Mouse (Mus musculus) intestine, postnatal 0 days (tissue): ENCODE measurements around the gene Tep1. TPM values are rescaled to one million over a fixed set of nuclear protein-coding genes. Genes with fewer than 3 reads are reported as not detected.
A peak's percentile ranks its signal among the peaks of the same experiment; 100 is the strongest.

Experiments used
- ATAC-seq: fragments of 200-750 bp; cut with Nextera tagmentation; 2 replicates; pipeline ENCODE4 v1.8.0; 2017; ENCODE audit warnings: mild to moderate bottlenecking, moderate TSS enrichment, moderate library complexity
- H3K27ac ChIP-seq: fragments of 300-500 bp; sonication (generic); 2 replicates; pipeline ENCODE4 v1.5.1; 2014; ENCODE audit warnings: mild to moderate bottlenecking, low read depth, low read length, moderate library complexity
- H3K27me3 ChIP-seq: fragments of 300-500 bp; sonication (generic); replicated peaks from 2 replicates; pipeline ENCODE4 v1.6.1; 2014; ENCODE audit warnings: low read length, mixed read lengths; ENCODE audit not compliant: control insufficient read depth, insufficient read depth
- H3K36me3 ChIP-seq: fragments of 300-500 bp; sonication (generic); 2 replicates; pipeline ENCODE4 v1.6.1; 2014; ENCODE audit warnings: mild to moderate bottlenecking, moderate library complexity; ENCODE audit not compliant: control insufficient read depth, insufficient read depth
- H3K4me1 ChIP-seq: fragments of 300-500 bp; sonication (generic); replicated peaks from 2 replicates; pipeline ENCODE4 v1.6.1; 2014; ENCODE audit warnings: antibody characterized with exemption, low read length, mixed read lengths; ENCODE audit not compliant: control insufficient read depth, insufficient read depth
- H3K4me2 ChIP-seq: fragments of 300-500 bp; sonication (generic); replicated peaks from 2 replicates; pipeline ENCODE4 v1.6.1; 2014; ENCODE audit warnings: low read depth, mild to moderate bottlenecking, moderate library complexity
- H3K4me3 ChIP-seq: fragments of 300-500 bp; sonication (generic); 2 replicates; pipeline ENCODE4 v1.5.1; 2014; ENCODE audit warnings: low read depth, low read length
- H3K9ac ChIP-seq: fragments of 300-500 bp; sonication (generic); 2 replicates; pipeline ENCODE4 v1.6.1; 2014; ENCODE audit warnings: mild to moderate bottlenecking, low read depth, low read length
- H3K9me3 ChIP-seq: fragments of 300-500 bp; sonication (generic); 2 replicates; pipeline ENCODE4 v1.6.1; 2016; ENCODE audit warnings: mixed run types; ENCODE audit not compliant: control insufficient read depth
- CTCF ChIP-seq: sonication (generic); IDR thresholded peaks from 2 replicates; pipeline ENCODE4 v1.5.1; 2016; ENCODE audit warnings: low read depth, mild to moderate bottlenecking, control low read depth, antibody characterized with exemption, moderate library complexity
- WGBS: fragments of 180-500 bp; shearing (Covaris S2); extraction: QIAGEN DNeasy Blood & Tissue Kit; methylation state at CpG from one replicate; pipeline ENCODE4 v1.1.7; 2014; 5-methylcytosine and 5-hydroxymethylcytosine counted together
- polyA plus RNA-seq: library from polyadenylated mRNA; unstranded; fragments of >200 nt; fragmentation: Nextera tagmentation; extraction: Ambion mirVana; gene quantifications from 2 replicates; pipeline ENCODE4 v1.2.1, GENCODE M21; 2015

Tep1 gene
- polyA plus RNA-seq, 1 experiment from 2014 or later: 23.7 TPM

DNA sequence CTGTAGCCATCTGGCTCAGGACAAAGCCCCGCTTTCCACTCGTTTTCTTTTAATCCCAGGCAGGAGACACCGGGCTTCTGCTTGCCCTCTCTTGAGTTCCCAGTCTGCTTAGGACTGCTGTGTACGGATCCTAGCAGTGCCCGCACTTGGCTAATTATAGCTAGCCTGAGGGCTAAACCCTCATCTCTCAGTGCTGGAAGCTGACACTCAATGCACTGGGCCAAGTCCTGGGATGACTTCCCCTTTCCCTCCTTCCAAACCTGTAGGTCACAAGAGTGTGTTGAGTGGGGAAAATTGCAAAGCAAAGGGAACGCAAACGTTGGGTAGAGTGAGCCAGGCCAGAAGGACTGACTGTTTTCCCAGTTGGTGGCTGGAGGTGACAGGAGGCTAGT is 27.0 kb upstream of the Tep1 start, which contains the start of gene Klhl33:
Gene Klhl33 (minus strand): TSS at position 134 of the 392 bp plus-strand sequence.
- H3K4me3 ChIP-seq: peak within 1 kb of the TSS; percentile 35
- no peak for TF ChIP-seq CTCF
- 0 out of 2 replicates have a peak within 1 kb of the TSS, but pooled peaks have one; percentile 34 for H3K9ac ChIP-seq
- H3K9me3 ChIP-seq: no peaks in the 10 kb centered on the region
- ATAC-seq: no peak
- H3K36me3 ChIP-seq: no peaks in the 10 kb centered on the region
- H3K27ac ChIP-seq: no peak within 1 kb of the TSS
- no peaks in the 10 kb centered on the region; the same call in 1 of the 2 replicates for H3K4me1 ChIP-seq
- H3K4me2 ChIP-seq: peak within 1 kb of the TSS; percentile 76
- no peaks in the 10 kb centered on the region for H3K27me3 ChIP-seq
- WGBS: 67% methylated on average over 7 of the region's 7 CpGs

DNA sequence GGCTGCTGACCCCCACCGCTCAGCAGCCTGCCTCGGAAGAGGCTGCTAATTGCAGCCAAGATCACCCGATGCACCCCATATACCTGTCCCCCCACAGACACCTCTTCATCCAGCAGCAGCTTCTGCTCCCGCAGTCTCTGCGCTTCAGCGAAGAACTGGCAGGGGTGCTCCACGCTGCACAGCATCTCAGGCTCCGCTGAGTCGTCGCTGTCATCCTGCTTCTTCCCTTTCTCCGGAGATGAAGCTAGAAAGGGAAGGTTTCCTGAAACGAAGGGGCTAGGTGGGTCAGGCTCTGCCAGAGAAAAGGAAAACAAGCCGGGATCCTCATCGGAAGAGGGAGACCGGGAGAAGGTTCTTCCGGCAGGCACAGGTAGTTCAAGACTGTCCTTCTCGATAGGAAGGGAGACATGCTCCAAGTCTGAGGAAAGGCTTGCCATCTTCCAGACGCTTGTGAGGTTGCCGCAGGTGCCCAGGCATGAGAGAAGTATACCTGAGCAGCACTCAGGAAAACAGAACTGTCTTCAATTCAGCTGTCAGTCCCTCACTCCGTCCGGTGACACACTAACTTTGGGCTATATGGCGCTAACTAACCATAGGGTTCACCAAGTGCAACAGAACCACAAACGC is 26.5 kb upstream of the Tep1 start:
- Histone ChIP-seq H3K9ac (0 out of 2 replicates have a peak overlapping the region, but pooled peaks have one; percentile 34), H3K9me3 (no peaks in the 10 kb centered on the region), H3K4me3 (peak overlapping the region; percentile 35), H3K27me3 (no peaks in the 10 kb centered on the region), H3K36me3 (no peaks in the 10 kb centered on the region), H3K4me2 (peak overlapping the region; percentile 76), H3K4me1 (no peaks in the 10 kb centered on the region; the same call in 1 of the 2 replicates), H3K27ac (no peak overlapping the region)
- 25% methylated on average over 23 of the region's 23 CpGs for WGBS
- TF ChIP-seq CTCF: no peak
- ATAC-seq: no peak

DNA sequence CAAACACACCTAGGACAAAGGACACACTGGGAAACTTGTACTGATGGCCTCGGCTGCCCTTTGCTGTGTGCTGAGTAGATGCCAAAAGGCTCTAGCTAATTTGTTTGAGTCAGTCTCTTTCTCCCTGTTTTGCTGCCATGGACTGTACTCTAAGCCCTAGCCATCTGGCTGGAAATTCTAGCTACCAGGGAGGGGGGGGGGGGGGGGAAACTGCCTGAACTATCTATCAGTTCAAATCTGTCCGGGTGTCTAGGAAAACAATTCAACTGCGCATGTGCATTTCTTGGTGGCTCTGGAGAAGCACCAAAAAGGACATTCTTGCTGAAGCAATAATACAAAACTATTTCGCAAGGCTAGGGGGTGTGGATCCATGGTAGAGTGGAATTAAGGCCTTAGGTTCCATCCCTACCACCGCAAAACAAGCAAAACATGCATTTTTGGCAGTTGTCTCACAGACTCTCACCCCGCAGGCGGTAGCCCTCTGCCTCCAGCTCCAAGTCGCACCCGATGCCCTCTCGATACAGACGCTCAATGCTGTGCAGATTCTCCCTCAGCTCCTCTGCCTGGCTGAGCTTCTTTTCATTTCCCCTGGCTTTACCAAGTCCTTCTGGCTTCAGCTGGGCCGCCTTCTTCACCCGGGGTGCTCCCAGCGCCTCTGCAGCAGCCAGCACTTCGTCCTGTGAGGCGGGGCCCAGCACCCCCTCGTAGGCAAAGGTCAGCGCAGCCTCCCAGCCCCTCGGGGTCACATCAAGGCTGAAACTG is 25.8 kb upstream of the Tep1 start:
- Histone ChIP-seq H3K27ac (no peak overlapping the region), H3K9me3 (no peaks in the 10 kb centered on the region), H3K9ac (0 out of 2 replicates have a peak overlapping the region, but pooled peaks have one; percentile 34), H3K4me2 (peak overlapping the region; percentile 76), H3K4me1 (no peaks in the 10 kb centered on the region; the same call in 1 of the 2 replicates), H3K4me3 (peak overlapping the region; percentile 35), H3K27me3 (no peaks in the 10 kb centered on the region), H3K36me3 (no peaks in the 10 kb centered on the region)
- 12% methylated on average over 19 of the region's 19 CpGs for WGBS
- ATAC-seq: peak; percentile 23; the same call in 1 of the 2 replicates
- no peak for TF ChIP-seq CTCF

DNA sequence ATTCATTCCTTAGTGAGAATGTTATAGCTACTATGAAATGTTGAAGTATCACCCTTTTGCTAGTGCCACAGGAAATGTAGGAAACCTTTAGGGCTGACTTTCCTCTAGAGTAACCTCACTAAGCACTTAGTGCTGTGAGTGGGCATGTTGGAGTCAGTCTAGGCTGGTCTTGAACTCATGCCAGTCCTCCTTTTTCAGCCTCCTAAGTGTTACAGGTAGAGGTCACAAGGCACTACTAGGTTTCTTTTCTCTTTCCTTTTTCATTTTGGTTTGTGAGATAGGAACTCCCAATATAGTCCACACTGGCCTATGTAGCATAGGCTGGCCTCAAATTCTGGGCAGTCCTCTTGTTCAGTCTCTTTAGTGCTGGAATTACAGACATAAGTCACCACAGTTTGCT is 25.0 kb upstream of the Tep1 start:
- no peak for ATAC-seq
- no peak for TF ChIP-seq CTCF
- H3K4me2 ChIP-seq: no peak overlapping the region
- H3K36me3 ChIP-seq: no peaks in the 10 kb centered on the region
- H3K9me3 ChIP-seq: no peaks in the 10 kb centered on the region
- H3K4me1 ChIP-seq: no peaks in the 10 kb centered on the region; the same call in 1 of the 2 replicates
- H3K9ac ChIP-seq: no peak overlapping the region
- H3K4me3 ChIP-seq: no peak overlapping the region
- no peaks in the 10 kb centered on the region for H3K27me3 ChIP-seq
- no peak overlapping the region for H3K27ac ChIP-seq

DNA sequence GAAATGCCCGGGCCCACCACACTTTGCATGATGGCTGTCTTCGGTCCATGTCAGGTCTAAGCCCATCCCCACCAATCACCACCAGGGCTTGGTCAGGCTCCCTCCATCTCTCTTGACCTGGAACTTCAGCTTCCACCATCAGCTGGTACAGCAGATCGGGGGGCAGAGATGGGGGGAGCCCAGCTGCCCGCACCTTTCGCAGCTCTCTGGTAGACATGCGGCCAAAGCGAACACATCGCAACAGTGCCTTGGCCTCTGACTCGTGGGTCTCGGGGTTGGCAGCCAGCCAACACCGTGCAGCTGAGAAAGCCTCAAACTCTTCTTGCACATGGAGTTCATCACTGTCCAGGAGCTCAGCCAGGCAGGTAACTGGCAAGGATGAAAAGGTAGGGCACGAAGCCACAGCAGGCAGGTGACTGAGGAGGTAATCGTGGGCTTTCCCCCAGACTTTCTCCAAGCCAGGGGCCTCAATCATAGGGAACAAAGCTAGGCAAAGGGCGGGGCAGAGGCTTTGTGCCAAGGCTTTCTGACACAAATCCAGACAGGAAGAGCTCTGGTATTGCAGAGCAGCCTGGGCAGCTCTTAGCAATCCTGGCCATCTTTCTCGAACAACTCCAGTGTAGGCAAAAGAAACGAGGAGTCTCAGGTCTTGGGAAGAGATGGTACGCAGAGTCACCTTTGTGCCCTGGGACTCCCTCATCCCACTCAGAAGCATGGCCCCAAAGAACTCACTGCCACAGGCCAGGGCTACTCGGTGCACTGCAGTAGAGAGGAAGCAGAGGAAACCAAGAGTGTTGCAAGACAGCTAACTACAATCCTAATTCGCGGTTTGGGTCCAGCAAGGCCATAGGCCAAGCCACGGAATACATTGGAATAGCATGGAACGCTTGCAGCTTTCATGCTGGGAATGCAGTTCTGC is 22.4 kb upstream of the Tep1 start:
- Histone ChIP-seq H3K27me3 (no peaks in the 10 kb centered on the region), H3K27ac (no peak overlapping the region), H3K4me2 (no peak overlapping the region), H3K4me1 (no peaks in the 10 kb centered on the region; the same call in 1 of the 2 replicates), H3K4me3 (no peak overlapping the region), H3K9me3 (no peaks in the 10 kb centered on the region), H3K36me3 (no peaks in the 10 kb centered on the region), H3K9ac (no peak overlapping the region)
- WGBS: 71% methylated on average over 22 of the region's 22 CpGs
- TF ChIP-seq CTCF: no peak
- 0 out of 2 replicates have a peak, but pooled peaks have one; percentile 29 for ATAC-seq

DNA sequence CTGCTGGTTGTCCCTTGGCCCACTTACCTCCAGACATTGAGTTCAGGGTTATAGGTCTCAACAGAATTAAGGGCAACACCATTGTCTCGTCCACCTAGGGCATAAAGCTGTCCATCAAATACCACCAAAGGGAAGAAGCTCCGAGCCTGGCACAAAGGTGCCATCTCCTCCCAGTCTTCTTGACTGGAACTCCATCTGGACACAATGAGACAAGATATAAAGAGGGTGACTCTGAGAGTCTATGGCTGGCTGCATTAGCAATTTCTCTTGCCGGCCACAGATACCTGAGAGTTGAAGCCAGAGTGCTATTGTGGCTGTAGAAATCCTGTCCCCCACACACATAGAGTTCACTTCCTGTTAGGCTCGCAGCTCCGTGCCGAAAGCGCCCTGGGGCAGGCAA is 21.7 kb upstream of the Tep1 start:
- Histone ChIP-seq H3K4me1 (no peaks in the 10 kb centered on the region), H3K4me2 (no peak overlapping the region), H3K9me3 (no peaks in the 10 kb centered on the region), H3K27me3 (no peaks in the 10 kb centered on the region), H3K4me3 (no peak overlapping the region), H3K36me3 (no peaks in the 10 kb centered on the region), H3K9ac (no peak overlapping the region), H3K27ac (no peak overlapping the region)
- no peak for ATAC-seq
- no peak for TF ChIP-seq CTCF
- 81% methylated on average over 7 of the region's 7 CpGs for WGBS
